In the genomic region with DNA sequence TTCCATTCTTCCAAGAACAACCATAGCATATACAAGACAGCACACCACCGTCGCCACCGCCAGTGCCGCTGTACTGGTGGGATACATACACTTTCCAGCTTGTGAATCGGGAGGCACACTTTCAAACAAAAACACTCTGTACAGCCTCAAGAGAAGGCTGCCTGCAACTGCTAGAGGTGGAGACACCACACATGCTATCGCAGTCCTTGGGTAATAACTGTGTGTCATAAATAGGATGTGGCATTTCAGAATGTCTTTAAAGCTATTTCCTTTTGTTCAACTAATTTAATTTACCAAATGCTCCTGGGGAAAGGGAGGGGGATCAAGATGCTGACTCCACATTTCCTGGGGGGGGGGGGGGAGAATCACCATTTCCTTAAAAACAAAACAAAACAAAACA, we compare ENCODE assay signal across 17 mouse cellular contexts. TPM values are rescaled to one million over a fixed set of nuclear protein-coding genes. Genes with fewer than 3 reads are reported as not detected.
DNase-seq lines count a peak whose midpoint lies in the region; ATAC-seq and TF ChIP-seq lines count a peak whose summit lies in the region.
"Had no signal": no experiment of that assay in that cellular context is flagged by ENCODE, and none has a peak within 500 bp of the region (broad histone marks: within the 10 kb centered on the region; RNA-seq: fewer than 3 reads in every experiment).

No protein-coding gene starts in this region.

- TF ChIP-seq POLR2A in heart, adult 2 months (IDR thresholded peaks at IDR 0.05; ENCODE audit: insufficient read depth, low read depth, low read length): no peak

- H3K4me1 ChIP-seq in heart, embryonic 16.5 days (ENCODE audit: control insufficient read depth, insufficient read depth, low read length): peaks cover 15% of the 10 kb centered on the region
- peaks cover 2% of the 10 kb centered on the region; the same call in 1 of the 2 replicates for H3K4me1 ChIP-seq in heart, adult 2 months (ENCODE audit: control insufficient read depth, insufficient read depth, low read length)
- no peaks in the 10 kb centered on the region for H3K4me1 ChIP-seq in liver, postnatal 0 days (ENCODE audit: insufficient read depth)
- H3K4me1 ChIP-seq in embryonic facial prominence, embryonic 13.5 days: peaks cover 17% of the 10 kb centered on the region

- no peak for TF ChIP-seq CTCF in heart, adult 2 months (IDR thresholded peaks at IDR 0.05)
- no peak for TF ChIP-seq CTCF in liver, postnatal 0 days (IDR thresholded peaks at IDR 0.05; ENCODE audit: low read depth)

- no peaks in the 10 kb centered on the region for H3K9me3 ChIP-seq in heart, embryonic 16.5 days (replicated peaks; ENCODE audit: control insufficient read depth, low read length)
- no peaks in the 10 kb centered on the region for H3K9me3 ChIP-seq in liver, postnatal 0 days (ENCODE audit: low read length)
- H3K9me3 ChIP-seq in embryonic facial prominence, embryonic 13.5 days: no peaks in the 10 kb centered on the region
- H3K9me3 ChIP-seq: heart, embryonic 10.5 days; intestine, embryonic 15.5 days had no signal

- peak overlapping the region; percentile 50 for H3K4me2 ChIP-seq in heart, embryonic 16.5 days (ENCODE audit: low read depth, low read length)
- H3K4me2 ChIP-seq in liver, postnatal 0 days (ENCODE audit: low read depth, low read length): peak overlapping the region; percentile 18; the same call in 1 of the 2 replicates
- peak overlapping the region; percentile 39; the same call in 1 of the 2 replicates for H3K4me2 ChIP-seq in embryonic facial prominence, embryonic 13.5 days

- no peak overlapping the region for H3K9ac ChIP-seq in heart, embryonic 16.5 days (ENCODE audit: low read length)
- H3K9ac ChIP-seq in heart, adult 2 months (ENCODE audit: low read depth, low read length): no peak overlapping the region
- H3K9ac ChIP-seq in liver, postnatal 0 days (replicated peaks): no peak overlapping the region
- H3K9ac ChIP-seq in embryonic facial prominence, embryonic 13.5 days: no peak overlapping the region
- H3K9ac ChIP-seq: intestine, embryonic 15.5 days; liver, embryonic 14.5 days had no signal

- H3K36me3 ChIP-seq in heart, embryonic 16.5 days (ENCODE audit: control insufficient read depth, insufficient read depth): no peaks in the 10 kb centered on the region
- H3K36me3 ChIP-seq in heart, adult 2 months (ENCODE audit: control insufficient read depth, insufficient read depth, low read length): no peaks in the 10 kb centered on the region
- H3K36me3 ChIP-seq in liver, postnatal 0 days (replicated peaks; ENCODE audit: insufficient read depth, low read length): no peaks in the 10 kb centered on the region
- no peaks in the 10 kb centered on the region for H3K36me3 ChIP-seq in embryonic facial prominence, embryonic 13.5 days
- H3K36me3 ChIP-seq: heart, embryonic 10.5 days; intestine, embryonic 15.5 days had no signal

- H3K4me3 ChIP-seq in heart, embryonic 16.5 days (ENCODE audit: low read length): no peak overlapping the region
- H3K4me3 ChIP-seq in heart, adult 2 months: no peak overlapping the region
- H3K4me3 ChIP-seq in liver, postnatal 0 days (ENCODE audit: low read depth, low read length): no peak overlapping the region
- H3K4me3 ChIP-seq in embryonic facial prominence, embryonic 13.5 days: no peak overlapping the region
- H3K4me3 ChIP-seq: heart, embryonic 10.5 days; intestine, embryonic 15.5 days had no signal

- WGBS in heart, embryonic 16.5 days: 74% methylated on average over 6 of the region's 6 CpGs
- WGBS in heart, adult 2 months: 55% methylated on average over 6 of the region's 6 CpGs
- WGBS in liver, postnatal 0 days (ENCODE audit: insufficient replicate concordance): 71% methylated on average over 6 of the region's 6 CpGs
- WGBS in embryonic facial prominence, embryonic 13.5 days: 51% methylated on average over 6 of the region's 6 CpGs

- no peaks in the 10 kb centered on the region for H3K79me2 ChIP-seq in heart, adult 2 months (replicated peaks; ENCODE audit: control insufficient read depth, insufficient read depth, low read length)

- intact Hi-C loops in heart, adult 2 months (cut with DNase I): no loop called here

- no peak for ATAC-seq in heart, embryonic 16.5 days (replicated peaks; ENCODE audit: extremely low read depth, insufficient read depth, low FRiP score)
- no peak for ATAC-seq in liver, postnatal 0 days
- ATAC-seq in embryonic facial prominence, embryonic 13.5 days (ENCODE audit: insufficient number of reproducible peaks, insufficient read depth, low FRiP score, low TSS enrichment, low read depth): no peak
- ATAC-seq in megakaryocyte, adult 5-6 weeks (ENCODE audit: poor library complexity, severe bottlenecking): peak; percentile 57; the same call in 1 of the 2 replicates
- ATAC-seq: CD4-positive, CD25-positive, alpha-beta regulatory T cell, adult 4 months; intestine, embryonic 15.5 days had no signal

- DNase-seq in heart, adult 2 months: no peak
- no peak for DNase-seq in liver, postnatal 0 days
- no peak for DNase-seq in liver
- DNase-seq in gastrocnemius, postnatal 10 days: no peak
- DNase-seq: adrenal gland, adult 8-10 months; cerebellum, adult 8-10 months; thymus, adult 18-20 months had no signal

- peaks cover 2% of the 10 kb centered on the region; the same call in 1 of the 2 replicates for H3K27me3 ChIP-seq in heart, embryonic 16.5 days (ENCODE audit: control insufficient read depth, insufficient read depth, low read length)
- no peaks in the 10 kb centered on the region; the same call in 1 of the 2 replicates for H3K27me3 ChIP-seq in heart, adult 2 months (ENCODE audit: control insufficient read depth, insufficient read depth, low read length)
- no peaks in the 10 kb centered on the region for H3K27me3 ChIP-seq in liver, postnatal 0 days (ENCODE audit: insufficient read depth, low read length)
- H3K27me3 ChIP-seq in embryonic facial prominence, embryonic 13.5 days: peaks cover 42% of the 10 kb centered on the region
- H3K27me3 ChIP-seq: intestine, embryonic 15.5 days had no signal

- no peak for TF ChIP-seq EP300 in heart, adult 2 months (IDR thresholded peaks at IDR 0.05; ENCODE audit: insufficient read depth, low read depth, low read length)
- no peak for TF ChIP-seq EP300 in liver, postnatal 0 days (IDR thresholded peaks at IDR 0.05; ENCODE audit: low read depth)

- no peak overlapping the region for H3K27ac ChIP-seq in heart, embryonic 16.5 days (ENCODE audit: low read length)
- H3K27ac ChIP-seq in heart, adult 2 months: no peak overlapping the region
- H3K27ac ChIP-seq in liver, postnatal 0 days (ENCODE audit: low read depth): no peak overlapping the region
- no peak overlapping the region for H3K27ac ChIP-seq in embryonic facial prominence, embryonic 13.5 days
- H3K27ac ChIP-seq: heart, embryonic 10.5 days; intestine, embryonic 15.5 days; liver, embryonic 14.5 days had no signal

RNA-seq across cellular contexts. Expression of a gene that starts 34.0 kb away (rescaled TPM):
- polyA plus RNA-seq in heart, embryonic 16.5 days (2015; fragmentation: Nextera tagmentation; extraction: Ambion mirVana): 0.07 and 0.14 TPM in 2 replicates
- not detected for total RNA-seq in heart, adult 2 months (2021)
- polyA plus RNA-seq in heart, adult 2 months (2012; rRNA removed): 0.06 TPM in 1 of 2 replicates, not detected in the other
- 0.08 and 0.09 TPM in 2 replicates for polyA plus RNA-seq in liver, postnatal 0 days (2015; fragmentation: Nextera tagmentation; extraction: Ambion mirVana)
- 0.10 TPM in 1 of 2 replicates, not detected in the other for polyA plus RNA-seq in embryonic facial prominence, embryonic 13.5 days (2015; fragmentation: Nextera tagmentation; extraction: Ambion mirVana)
- total RNA-seq in megakaryocyte, adult 5-6 weeks (2015): not detected in 2 replicates
- not detected in 2 replicates for total RNA-seq in megakaryocyte, adult 5-6 weeks (2017)
- not detected for total RNA-seq in gastrocnemius, postnatal 10 days (2021)
- total RNA-seq: gastrocnemius, adult 18-20 months; left cerebral cortex, postnatal 10 days; MEL had no signal
- polyA plus RNA-seq: heart, embryonic 10.5 days; liver, embryonic 14.5 days had no signal

RNA-seq across cellular contexts. Expression of a gene that starts 34.1 kb away (rescaled TPM):
- 29.4 and 32.5 TPM in 2 replicates for polyA plus RNA-seq in heart, embryonic 16.5 days (2015; fragmentation: Nextera tagmentation; extraction: Ambion mirVana)
- total RNA-seq in heart, adult 2 months (2021): 10 to 100 TPM; 17.0 to 19.2 TPM
- 6.8 and 10.9 TPM in 2 replicates for polyA plus RNA-seq in heart, adult 2 months (2012; rRNA removed)
- polyA plus RNA-seq in liver, postnatal 0 days (2015; fragmentation: Nextera tagmentation; extraction: Ambion mirVana): 12.8 and 14.2 TPM in 2 replicates
- polyA plus RNA-seq in embryonic facial prominence, embryonic 13.5 days (2015; fragmentation: Nextera tagmentation; extraction: Ambion mirVana): 28.0 and 28.9 TPM in 2 replicates
- total RNA-seq in megakaryocyte, adult 5-6 weeks (2015): 12.5 and 13.3 TPM in 2 replicates
- total RNA-seq in megakaryocyte, adult 5-6 weeks (2017): 24.5 and 25.6 TPM in 2 replicates
- total RNA-seq in gastrocnemius, postnatal 10 days (2021): 10 to 100 TPM; 13.0 to 14.5 TPM
